Mouse (Mus musculus) neural tube, embryonic 13.5 days (tissue): ENCODE results near the gene Echdc1. TPM values are rescaled to one million over a fixed set of nuclear protein-coding genes. Genes with fewer than 3 reads are reported as not detected.
A peak's percentile ranks its signal among the peaks of the same experiment; 100 is the strongest.

Source experiments
- ATAC-seq: fragments of 200-750 bp; cut with Nextera tagmentation; 2 replicates; pipeline ENCODE4 v1.8.0; 2017; ENCODE audit warnings: low read depth, mild to moderate bottlenecking, moderate TSS enrichment, moderate library complexity
- H3K27ac ChIP-seq: fragments of 300-500 bp; sonication (generic); replicated peaks from 2 replicates; pipeline ENCODE4 v1.5.1; 2015; ENCODE audit warnings: moderate library complexity, mild to moderate bottlenecking, inconsistent platforms
- H3K27me3 ChIP-seq: fragments of 300-500 bp; sonication (generic); 2 replicates; pipeline ENCODE4 v1.6.1; 2015; ENCODE audit warnings: mild to moderate bottlenecking, inconsistent platforms
- H3K36me3 ChIP-seq: fragments of 300-500 bp; sonication (generic); 2 replicates; pipeline ENCODE4 v1.6.1; 2015; ENCODE audit warnings: mild to moderate bottlenecking, inconsistent platforms
- H3K4me1 ChIP-seq: fragments of 300-500 bp; sonication (generic); replicated peaks from 2 replicates; pipeline ENCODE4 v1.6.1; 2015; ENCODE audit warnings: inconsistent platforms
- H3K4me2 ChIP-seq: fragments of 300-500 bp; sonication (generic); 2 replicates; pipeline ENCODE4 v1.6.1; 2015; ENCODE audit warnings: inconsistent platforms, mild to moderate bottlenecking, moderate library complexity
- H3K4me3 ChIP-seq: fragments of 300-500 bp; sonication (generic); 2 replicates; pipeline ENCODE4 v1.5.1; 2015; ENCODE audit warnings: mild to moderate bottlenecking, inconsistent platforms
- H3K9ac ChIP-seq: fragments of 300-500 bp; sonication (generic); 2 replicates; pipeline ENCODE4 v1.6.1; 2015; ENCODE audit warnings: moderate library complexity, mild to moderate bottlenecking, inconsistent platforms
- H3K9me3 ChIP-seq: fragments of 300-500 bp; sonication (generic); 2 replicates; pipeline ENCODE4 v1.6.1; 2016; ENCODE audit warnings: inconsistent platforms
- WGBS: fragments of 180-500 bp; shearing (Covaris S2); methylation state at CpG from one replicate; pipeline ENCODE4 v1.1.7; 2015; 5-methylcytosine and 5-hydroxymethylcytosine counted together
- polyA plus RNA-seq: library from polyadenylated mRNA; unstranded; fragments of >200 nt; fragmentation: Nextera tagmentation; extraction: Ambion mirVana; gene quantifications from 2 replicates; pipeline ENCODE4 v1.2.1, GENCODE M21; 2015

Gene Echdc1
- polyA plus RNA-seq, result 25.5 and 26.7 TPM in 2 replicates

DNA sequence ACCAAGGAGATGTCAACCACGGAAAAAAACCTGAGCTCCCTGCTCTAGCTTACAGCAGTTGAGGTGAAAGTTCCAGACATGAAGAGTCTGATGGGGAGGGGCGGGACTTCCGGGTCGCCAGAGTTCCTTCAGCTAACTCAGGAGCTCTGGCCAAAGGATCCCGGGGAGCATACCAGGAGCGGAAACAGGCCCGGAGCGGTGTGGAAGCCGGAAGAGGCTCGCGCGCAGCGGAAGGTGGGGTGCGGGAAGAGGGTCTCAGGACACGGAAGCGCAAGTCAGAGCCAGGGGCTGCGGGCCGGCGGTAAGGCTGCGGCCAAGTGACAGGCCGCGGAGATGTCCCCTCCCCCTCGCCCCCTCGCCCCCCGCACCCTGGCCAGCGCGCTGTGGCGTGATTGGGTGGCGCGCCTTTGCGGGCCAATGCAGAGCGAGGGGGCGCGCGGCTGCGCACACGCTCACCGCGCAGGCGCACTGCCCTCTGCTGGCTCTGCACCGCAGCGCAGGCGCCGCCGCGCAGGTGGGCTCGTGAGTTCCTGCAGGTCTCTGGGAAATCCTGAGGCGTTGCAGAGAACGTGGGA lies at the start of gene Echdc1:
TSS of gene Echdc1 (plus strand) at position 103 of the 575 bp plus-strand sequence.
- Histone ChIP-seq H3K27me3 (no peaks in the 10 kb centered on the region), H3K4me1 (peaks cover 17% of the 10 kb centered on the region), H3K4me2 (peak within 1 kb of the TSS; percentile 74), H3K4me3 (peak within 1 kb of the TSS; percentile 64), H3K27ac (peak within 1 kb of the TSS; percentile 91), H3K36me3 (no peaks in the 10 kb centered on the region), H3K9me3 (no peaks in the 10 kb centered on the region), H3K9ac (peak within 1 kb of the TSS; percentile 76)
- ATAC-seq, result peak; percentile 100
- under 1% methylated on average over 47 of the region's 49 CpGs for WGBS

DNA sequence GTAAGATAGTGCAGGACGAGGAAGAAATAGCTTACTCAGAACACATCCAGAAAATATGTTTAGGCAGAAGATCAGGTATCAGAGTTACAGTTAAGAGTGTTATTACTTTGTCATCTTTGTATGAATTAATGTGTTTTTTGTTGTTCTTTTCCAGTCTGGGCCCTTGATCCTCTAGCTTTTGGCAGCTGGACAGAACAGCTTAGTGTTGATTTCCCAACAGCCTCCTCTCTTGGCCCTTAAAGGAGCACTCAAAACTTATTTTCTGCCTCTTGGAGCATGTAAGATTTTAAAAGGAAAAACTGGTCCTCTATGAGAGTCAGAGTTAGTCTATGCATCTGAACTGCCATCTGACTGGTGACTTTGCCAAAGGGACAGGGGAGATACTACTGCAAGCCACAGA lies 31.2 kb upstream of the Echdc1 start:
- WGBS, result 88% methylated on average over 1 of the region's 1 CpGs
- no peaks in the 10 kb centered on the region for H3K27me3 ChIP-seq
- H3K9me3 ChIP-seq, result no peaks in the 10 kb centered on the region
- no peak overlapping the region for H3K9ac ChIP-seq
- H3K36me3 ChIP-seq, result no peaks in the 10 kb centered on the region
- H3K4me2 ChIP-seq, result no peak overlapping the region
- no peaks in the 10 kb centered on the region for H3K4me1 ChIP-seq
- no peak overlapping the region for H3K27ac ChIP-seq
- no peak for ATAC-seq
- H3K4me3 ChIP-seq, result no peak overlapping the region

DNA sequence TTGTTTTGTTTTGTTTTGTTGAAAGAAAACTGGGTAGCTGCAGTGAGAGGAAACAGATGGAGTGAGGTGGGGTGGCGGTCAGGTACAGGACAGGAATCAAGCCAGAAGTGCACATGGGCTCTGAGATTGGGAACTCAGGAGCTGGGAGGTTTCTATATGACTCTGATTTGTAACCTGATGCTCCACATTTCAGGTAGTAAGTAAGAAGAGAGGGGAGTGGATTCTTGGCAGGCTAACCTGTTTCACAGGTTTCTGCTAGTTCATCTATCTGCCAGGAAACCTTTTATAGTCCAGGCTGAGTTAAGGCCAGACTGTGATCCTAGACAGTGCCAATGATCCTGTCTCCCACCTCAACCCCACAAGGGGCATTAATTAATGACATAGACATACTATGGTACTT lies 27.2 kb upstream of the Echdc1 start:
- no peak for ATAC-seq
- H3K9me3 ChIP-seq, result no peaks in the 10 kb centered on the region
- no peak overlapping the region for H3K4me3 ChIP-seq
- no peaks in the 10 kb centered on the region for H3K4me1 ChIP-seq
- WGBS, result 91% methylated on average over 1 of the region's 1 CpGs
- H3K36me3 ChIP-seq, result no peaks in the 10 kb centered on the region
- H3K27ac ChIP-seq, result no peak overlapping the region
- no peaks in the 10 kb centered on the region for H3K27me3 ChIP-seq
- H3K9ac ChIP-seq, result no peak overlapping the region
- H3K4me2 ChIP-seq, result no peak overlapping the region

DNA sequence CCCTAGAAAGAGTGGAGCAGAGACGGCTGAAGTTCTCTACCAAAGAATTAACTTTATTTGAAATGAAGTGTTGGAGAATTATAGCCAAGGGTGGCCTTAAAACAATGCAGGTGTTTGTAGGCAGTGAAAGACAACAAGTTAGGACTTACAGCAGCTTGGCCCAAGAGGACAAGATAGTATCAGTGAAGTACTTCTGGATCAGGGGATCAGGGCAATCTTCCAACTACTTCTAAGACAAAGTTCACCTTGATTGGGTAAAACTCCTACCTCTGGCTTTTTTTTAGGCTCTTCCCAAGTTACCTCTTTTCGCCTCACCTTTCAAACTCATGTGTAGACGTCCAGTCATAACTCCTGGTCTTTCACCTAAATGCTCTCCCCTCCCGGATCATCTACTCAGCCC lies 10.7 kb upstream of the Echdc1 start:
- WGBS, result 97% methylated on average over 4 of the region's 4 CpGs
- Histone ChIP-seq H3K4me2 (no peak overlapping the region), H3K9me3 (no peaks in the 10 kb centered on the region), H3K27ac (no peak overlapping the region), H3K27me3 (no peaks in the 10 kb centered on the region), H3K9ac (no peak overlapping the region), H3K4me3 (no peak overlapping the region), H3K36me3 (no peaks in the 10 kb centered on the region), H3K4me1 (no peaks in the 10 kb centered on the region)
- no peak for ATAC-seq

DNA sequence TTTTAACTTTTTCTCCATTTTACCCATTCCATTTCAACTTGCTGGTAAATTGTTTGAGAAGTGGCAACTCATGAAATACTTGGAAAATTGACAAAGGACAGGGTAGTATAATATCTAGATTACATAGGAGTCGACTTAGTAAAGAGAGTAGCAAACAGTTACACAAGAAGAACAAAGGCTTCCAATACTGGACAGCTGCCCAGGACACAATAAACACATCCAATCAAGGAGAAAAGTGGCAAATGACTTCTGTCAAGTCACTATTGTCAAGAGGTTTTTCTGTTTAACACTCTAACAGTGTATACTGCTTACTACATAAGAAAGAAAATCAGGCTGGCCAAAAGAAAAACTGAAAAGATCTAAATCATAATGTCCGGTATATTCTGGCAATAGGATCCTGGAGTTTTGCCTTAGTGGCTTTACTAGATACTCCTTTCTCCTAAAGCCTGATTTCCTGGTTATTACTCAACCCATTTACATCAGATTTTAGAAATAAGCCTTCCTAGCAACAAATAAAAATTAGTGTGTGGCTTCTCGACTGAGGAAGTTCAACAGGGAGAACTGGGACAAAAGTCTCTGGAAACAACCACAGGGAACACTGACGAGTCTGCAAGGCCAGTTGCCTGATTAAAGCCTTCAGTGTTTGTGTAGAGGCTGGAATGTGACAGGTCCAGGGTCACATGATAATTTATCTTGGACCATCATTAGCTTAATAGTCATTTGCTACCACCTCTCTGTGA lies 1.3 kb upstream of the Echdc1 start:
- Histone ChIP-seq H3K9ac (no peak overlapping the region), H3K4me2 (peak overlapping the region; percentile 74), H3K27ac (no peak overlapping the region), H3K27me3 (no peaks in the 10 kb centered on the region), H3K4me1 (peaks cover 17% of the 10 kb centered on the region), H3K4me3 (no peak overlapping the region), H3K9me3 (no peaks in the 10 kb centered on the region), H3K36me3 (no peaks in the 10 kb centered on the region)
- WGBS, result 73% methylated on average over 4 of the region's 4 CpGs
- no peak for ATAC-seq

DNA sequence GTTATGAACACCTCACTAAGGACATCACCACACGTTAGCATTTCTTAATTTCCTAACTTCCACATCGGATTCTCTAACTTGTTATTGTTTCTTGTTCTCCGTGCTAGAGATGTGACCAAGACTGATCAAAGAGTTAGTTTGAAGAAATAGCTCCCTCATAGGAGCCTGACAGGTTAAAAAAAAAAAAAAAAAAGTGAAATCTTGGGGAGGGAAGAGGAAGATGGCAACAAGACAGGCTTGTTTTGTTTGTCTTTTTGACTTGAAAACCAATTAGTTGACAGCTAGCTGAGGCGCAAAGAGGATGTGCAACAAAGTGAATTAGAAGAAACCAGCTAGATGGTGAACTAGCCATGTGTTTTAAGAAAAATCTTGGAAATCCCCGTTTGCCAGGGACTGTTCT lies 939 bp downstream of the Echdc1 start:
- WGBS, result 41% methylated on average over 5 of the region's 5 CpGs
- Histone ChIP-seq H3K9me3 (no peaks in the 10 kb centered on the region), H3K4me3 (peak overlapping the region; percentile 64), H3K27me3 (no peaks in the 10 kb centered on the region), H3K36me3 (no peaks in the 10 kb centered on the region), H3K4me2 (peak overlapping the region; percentile 74), H3K27ac (no peak overlapping the region), H3K9ac (peak overlapping the region; percentile 76), H3K4me1 (peaks cover 17% of the 10 kb centered on the region)
- peak; percentile 8; the same call in 1 of the 2 replicates for ATAC-seq

DNA sequence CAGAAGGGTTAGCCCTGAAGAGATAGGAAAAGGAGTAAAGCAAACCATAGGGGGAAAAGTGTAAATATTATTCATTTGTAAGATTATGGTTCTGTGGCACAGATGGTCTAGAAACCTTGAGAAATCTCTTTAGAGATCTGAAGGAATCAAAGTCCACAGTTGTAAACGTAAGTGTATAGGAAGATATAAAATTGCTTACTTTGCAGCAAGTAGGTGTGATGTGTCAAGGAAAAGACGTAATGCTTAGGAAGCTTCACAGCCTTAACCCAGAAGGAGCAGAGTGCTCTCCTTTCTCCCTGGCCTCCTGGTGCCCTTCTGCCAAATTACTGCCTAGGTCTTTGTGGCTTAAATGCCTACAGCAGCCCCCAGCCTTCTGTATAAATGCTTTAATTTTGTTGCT lies 11.9 kb downstream of the Echdc1 start:
- ATAC-seq, result no peak
- no peak overlapping the region for H3K4me2 ChIP-seq
- 97% methylated on average over 2 of the region's 2 CpGs for WGBS

DNA sequence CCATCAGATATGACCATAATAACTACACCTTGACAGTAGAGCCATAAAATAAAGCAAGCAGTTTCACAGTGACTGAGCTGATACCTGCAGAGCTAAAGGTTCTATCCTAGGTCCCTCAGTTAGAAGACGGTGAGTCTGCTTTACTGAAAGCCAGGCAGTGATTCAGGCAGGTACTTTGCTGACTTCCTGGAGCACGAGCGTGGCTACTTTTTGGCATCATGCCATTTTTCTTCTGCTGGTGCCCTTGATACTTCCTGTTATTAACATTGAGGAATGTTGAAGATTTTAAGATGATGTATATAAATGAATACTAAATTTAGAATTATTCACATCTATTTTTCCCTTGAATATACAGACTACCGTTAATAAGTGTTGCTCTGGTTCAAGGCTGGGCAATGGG lies 20.9 kb downstream of the Echdc1 start:
- no peak overlapping the region for H3K9ac ChIP-seq
- no peaks in the 10 kb centered on the region for H3K9me3 ChIP-seq
- ATAC-seq, result no peak
- H3K4me2 ChIP-seq, result no peak overlapping the region
- H3K27me3 ChIP-seq, result no peaks in the 10 kb centered on the region
- H3K36me3 ChIP-seq, result no peaks in the 10 kb centered on the region
- H3K27ac ChIP-seq, result no peak overlapping the region
- H3K4me1 ChIP-seq, result no peaks in the 10 kb centered on the region
- no peak overlapping the region for H3K4me3 ChIP-seq
- WGBS, result 80% methylated on average over 4 of the region's 4 CpGs

More for the DNA sequence above, 11.9 kb downstream of the Echdc1 start:
- no peak overlapping the region for H3K27ac ChIP-seq
- no peak overlapping the region for H3K9ac ChIP-seq
- no peaks in the 10 kb centered on the region for H3K9me3 ChIP-seq
- H3K4me3 ChIP-seq, result no peak overlapping the region
- H3K4me1 ChIP-seq, result no peaks in the 10 kb centered on the region
- no peaks in the 10 kb centered on the region for H3K27me3 ChIP-seq
- no peaks in the 10 kb centered on the region for H3K36me3 ChIP-seq

DNA sequence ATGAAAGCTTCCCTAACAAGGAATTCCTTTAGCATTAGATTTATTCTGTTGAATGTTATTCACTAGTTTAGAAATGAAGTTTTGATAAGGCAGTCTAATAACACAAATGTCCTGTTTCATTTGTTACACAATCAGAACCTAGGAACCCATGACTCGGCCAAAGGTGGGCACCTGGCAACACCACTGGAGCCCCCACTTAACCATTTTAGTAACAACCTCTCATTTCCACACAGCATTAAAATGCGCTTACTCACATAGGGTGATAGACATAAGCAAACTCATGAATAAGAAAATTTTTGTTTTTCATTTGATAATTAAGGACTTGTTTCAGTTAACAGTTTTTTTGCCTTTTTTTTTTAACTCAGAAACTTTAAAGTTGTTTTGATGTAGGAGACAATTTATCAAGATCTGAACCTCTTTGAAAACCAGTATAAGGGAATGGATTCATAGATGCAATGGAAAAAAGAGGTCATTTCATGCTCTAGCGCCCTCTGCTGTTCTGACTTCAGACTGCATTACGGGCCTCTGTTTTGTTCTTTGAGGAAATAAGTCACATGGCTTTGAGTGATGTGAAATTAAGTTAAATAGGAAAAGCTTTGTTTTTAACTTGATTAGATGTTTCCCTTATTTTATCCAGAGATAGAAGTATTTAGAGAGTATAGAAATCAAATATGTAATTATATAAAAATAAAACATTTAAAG lies 25.5 kb downstream of the Echdc1 start:
- H3K27me3 ChIP-seq, result no peaks in the 10 kb centered on the region
- no peaks in the 10 kb centered on the region for H3K4me1 ChIP-seq
- H3K4me3 ChIP-seq, result no peak overlapping the region
- 52% methylated on average over 4 of the region's 4 CpGs for WGBS
- ATAC-seq, result no peak
- H3K27ac ChIP-seq, result no peak overlapping the region
- no peaks in the 10 kb centered on the region for H3K9me3 ChIP-seq
- no peak overlapping the region for H3K4me2 ChIP-seq
- H3K36me3 ChIP-seq, result peaks cover 13% of the 10 kb centered on the region; the same call in 1 of the 2 replicates
- H3K9ac ChIP-seq, result no peak overlapping the region

DNA sequence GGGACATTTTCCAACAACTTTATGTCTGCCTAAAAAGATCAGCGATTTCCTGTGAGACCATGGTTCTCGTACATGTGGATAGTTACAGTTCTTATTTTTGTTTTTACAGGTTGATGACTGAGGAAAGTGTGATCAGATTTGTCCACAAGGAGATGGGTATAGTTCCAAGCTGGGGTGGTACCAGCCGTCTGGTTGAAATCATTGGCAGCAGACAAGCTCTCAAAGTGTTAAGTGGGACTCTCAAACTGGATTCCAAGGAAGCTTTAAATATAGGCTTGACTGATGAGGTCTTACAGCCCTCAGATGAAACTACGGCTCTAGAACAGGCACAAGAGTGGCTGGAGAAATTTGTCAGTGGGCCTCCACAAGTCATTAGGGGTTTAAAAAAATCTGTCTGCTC lies 31.3 kb downstream of the Echdc1 start:
- WGBS, result 92% methylated on average over 4 of the region's 4 CpGs
- H3K27me3 ChIP-seq, result no peaks in the 10 kb centered on the region
- no peak for ATAC-seq
- H3K4me2 ChIP-seq, result no peak overlapping the region
- no peaks in the 10 kb centered on the region for H3K4me1 ChIP-seq
- no peaks in the 10 kb centered on the region for H3K9me3 ChIP-seq
- H3K9ac ChIP-seq, result no peak overlapping the region
- peaks cover 49% of the 10 kb centered on the region for H3K36me3 ChIP-seq
- H3K27ac ChIP-seq, result no peak overlapping the region
- H3K4me3 ChIP-seq, result no peak overlapping the region

DNA sequence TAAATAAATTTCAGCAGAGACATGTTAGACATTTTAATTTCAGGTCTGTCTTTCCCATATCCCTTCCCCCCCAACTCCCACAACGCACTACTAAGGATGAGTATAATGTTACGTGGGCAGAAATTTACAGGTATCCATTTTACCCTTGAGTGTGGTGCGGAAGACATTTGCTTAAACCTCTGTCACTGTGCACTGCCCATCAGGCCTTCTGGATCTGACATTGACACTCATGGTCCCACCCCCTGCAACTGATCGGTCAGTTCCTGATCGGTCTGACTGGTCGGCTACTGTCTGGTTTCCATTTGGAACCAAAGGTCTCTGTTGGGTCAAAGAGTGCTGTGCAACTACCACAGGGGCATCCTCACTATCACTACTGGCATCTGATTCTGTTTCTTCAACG lies 33.7 kb downstream of the Echdc1 start:
- no peak overlapping the region for H3K27ac ChIP-seq
- no peaks in the 10 kb centered on the region for H3K9me3 ChIP-seq
- no peaks in the 10 kb centered on the region for H3K4me1 ChIP-seq
- no peak overlapping the region for H3K4me3 ChIP-seq
- no peak overlapping the region for H3K4me2 ChIP-seq
- 95% methylated on average over 7 of the region's 7 CpGs for WGBS
- ATAC-seq, result no peak; the same call in 1 of the 2 replicates
- H3K9ac ChIP-seq, result no peak overlapping the region
- no peaks in the 10 kb centered on the region for H3K27me3 ChIP-seq
- H3K36me3 ChIP-seq, result peaks cover 55% of the 10 kb centered on the region

DNA sequence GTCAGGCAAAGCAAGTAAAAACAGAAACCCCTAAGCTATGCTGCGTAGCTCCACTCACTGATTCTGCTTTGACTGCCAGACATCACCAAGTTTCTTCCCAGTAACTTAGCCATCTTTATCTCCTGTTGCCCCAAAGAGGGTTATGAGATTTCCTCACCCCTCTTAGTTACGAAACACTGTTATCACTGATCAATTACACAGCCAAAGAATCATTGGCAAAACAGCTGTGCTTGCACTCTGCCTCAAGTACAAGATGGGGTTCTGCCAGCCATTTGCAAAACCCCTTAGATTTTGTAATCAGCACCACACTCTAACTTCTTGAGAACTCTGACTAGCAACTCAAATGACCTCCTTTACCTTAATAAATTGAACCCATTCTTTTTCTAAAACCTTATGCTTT lies 38.5 kb downstream of the Echdc1 start:
- no peak overlapping the region for H3K9ac ChIP-seq
- WGBS, result 95% methylated on average over 2 of the region's 2 CpGs
- no peak for ATAC-seq
- no peaks in the 10 kb centered on the region for H3K27me3 ChIP-seq
- peaks cover 43% of the 10 kb centered on the region for H3K36me3 ChIP-seq
- H3K9me3 ChIP-seq, result no peaks in the 10 kb centered on the region
- H3K4me3 ChIP-seq, result no peak overlapping the region
- no peak overlapping the region for H3K27ac ChIP-seq
- peaks cover 18% of the 10 kb centered on the region for H3K4me1 ChIP-seq
- H3K4me2 ChIP-seq, result no peak overlapping the region
